Mouse (Mus musculus): ENCODE data around the gene 4933415A04Rik. TPM values are rescaled to one million over a fixed set of nuclear protein-coding genes. Genes with fewer than 3 reads are reported as not detected.

4933415A04Rik gene
- total and polyA plus RNA-seq, 3 experiments: not detected

DNA sequence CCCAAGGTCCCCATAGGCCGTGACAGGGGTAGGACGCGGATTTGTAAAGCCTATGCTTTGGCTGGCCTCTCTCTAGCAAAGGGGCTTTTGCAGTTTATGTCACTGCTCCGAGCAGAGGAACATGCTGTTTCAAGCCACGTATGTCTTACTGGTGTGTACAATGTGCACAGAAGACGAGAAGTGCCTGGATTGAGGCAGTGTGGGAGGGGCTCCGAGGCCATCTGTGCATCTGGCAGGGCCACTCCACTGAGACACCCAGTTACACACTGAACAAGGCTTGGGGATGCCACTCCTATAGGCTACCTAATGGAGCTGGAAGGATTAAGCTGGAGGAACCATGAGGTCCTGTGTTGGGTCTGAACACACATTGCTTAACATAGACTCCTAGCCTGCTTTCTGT, 31.6 kb downstream of the 4933415A04Rik start:
- no peak overlapping the region for H3K27ac ChIP-seq (ENCODE audit: control insufficient read depth, low read depth, low read length)
- H3K4me3 ChIP-seq (ENCODE audit: control insufficient read depth in 1 of 2, insufficient read depth in 1 of 2, low read depth in 2 of 2, low read length in 2 of 2): no peak overlapping the region

DNA sequence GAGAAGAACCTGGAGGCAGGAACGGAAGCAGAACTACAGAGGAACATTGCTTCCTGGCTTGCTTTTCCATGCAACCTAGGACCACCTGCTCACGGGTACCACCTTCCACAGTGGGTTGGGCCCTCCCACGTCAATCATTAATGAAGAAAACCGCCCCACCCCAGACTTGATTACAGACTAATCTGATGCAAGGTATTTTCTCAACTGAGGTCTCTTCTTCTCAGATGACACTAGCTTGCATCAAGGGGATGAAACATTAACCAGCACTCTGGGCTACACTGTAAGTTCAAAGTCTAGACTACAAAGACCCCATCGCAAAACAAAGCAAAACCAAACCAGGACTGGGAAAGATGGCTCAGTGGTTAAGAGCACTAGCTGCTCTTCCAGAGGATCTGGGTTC, 34.9 kb downstream of the 4933415A04Rik start:
- TF ChIP-seq MXI1 (IDR thresholded peaks at IDR 0.05; ENCODE audit: low read depth, low read length) (no peak), ZNF384 (IDR thresholded peaks at IDR 0.05; ENCODE audit: low read depth, low read length) (no peak), ETS1 (IDR thresholded peaks at IDR 0.05; ENCODE audit: low read depth, low read length) (no peak), NRF1 (IDR thresholded peaks at IDR 0.05; ENCODE audit: insufficient read depth, low read depth, low read length, poor library complexity, severe bottlenecking) (no peak), ZKSCAN1 (IDR thresholded peaks at IDR 0.05; ENCODE audit: low read depth, low read length) (no peak), MYB (IDR thresholded peaks at IDR 0.05; ENCODE audit: low read depth, low read length) (no peak), ZC3H11A (IDR thresholded peaks at IDR 0.05; ENCODE audit: low read depth, low read length) (no peak), GATA1 (IDR thresholded peaks at IDR 0.05; ENCODE audit: low read depth, low read length) (no peak), CHD1 (IDR thresholded peaks at IDR 0.05; ENCODE audit: low read depth, low read length) (no peak), USF1 (IDR thresholded peaks at IDR 0.05; ENCODE audit: low read depth, low read length) (no peak), BHLHE40 (IDR thresholded peaks at IDR 0.05; ENCODE audit: borderline replicate concordance, low read depth, low read length) (no peak), HCFC1 (IDR thresholded peaks at IDR 0.05; ENCODE audit: low read depth, low read length) (no peak), KAT2A (conservative IDR thresholded peaks at IDR 0.05; ENCODE audit: low read depth, low read length) (no peak), SIN3A (IDR thresholded peaks at IDR 0.05; ENCODE audit: low read length) (no peak), CHD2 (IDR thresholded peaks at IDR 0.05; ENCODE audit: low read length) (no peak), TCF12 (IDR thresholded peaks at IDR 0.05; ENCODE audit: low read depth, low read length) (no peak), USF2 (IDR thresholded peaks at IDR 0.05; ENCODE audit: borderline replicate concordance in 1 of 2, insufficient read depth in 1 of 2, low read depth in 1 of 2, low read length in 2 of 2) (no peak), UBTF (IDR thresholded peaks at IDR 0.05; ENCODE audit: borderline replicate concordance, insufficient read depth, low read depth, low read length) (no peak)
- no peak overlapping the region for H3K4me3 ChIP-seq (ENCODE audit: control insufficient read depth in 1 of 2, insufficient read depth in 1 of 2, low read depth in 2 of 2, low read length in 2 of 2)
- H3K27ac ChIP-seq (ENCODE audit: control insufficient read depth, low read depth, low read length): no peak overlapping the region
- peaks cover 0 to 3% of the 10 kb centered on the region in 2 experiments; a peak in 1 of 4 replicates for H3K27me3 ChIP-seq (ENCODE audit: control insufficient read depth in 1 of 2, insufficient read depth in 2 of 2, low read length in 2 of 2)
- DNase-seq (ENCODE audit: low read depth, low spot score): no peak
- no peaks in the 10 kb centered on the region for H3K79me2 ChIP-seq (ENCODE audit: control insufficient read depth, insufficient read depth, low read length, poor library complexity)
- H3K9me3 ChIP-seq (replicated peaks; ENCODE audit: insufficient read depth, low read length): no peaks in the 10 kb centered on the region
- no peaks in the 10 kb centered on the region for H3K36me3 ChIP-seq (ENCODE audit: control insufficient read depth in 1 of 2, insufficient read depth in 2 of 2, low read length in 2 of 2)
- no peak overlapping the region for H3K9ac ChIP-seq (ENCODE audit: control insufficient read depth, low read depth, low read length, poor library complexity, severe bottlenecking)
- no peaks in the 10 kb centered on the region for H3K4me1 ChIP-seq (ENCODE audit: control insufficient read depth in 1 of 2, insufficient read depth in 2 of 2, low read length in 2 of 2)

More for the DNA sequence above, 31.6 kb downstream of the 4933415A04Rik start:
- Histone ChIP-seq H3K27me3 (ENCODE audit: control insufficient read depth in 1 of 2, insufficient read depth in 2 of 2, low read length in 2 of 2) (0 out of 4 replicates have a peak, but pooled peaks cover 0 to 1% of the 10 kb centered on the region in 2 experiments), H3K9me3 (replicated peaks; ENCODE audit: insufficient read depth, low read length) (no peaks in the 10 kb centered on the region), H3K79me2 (ENCODE audit: control insufficient read depth, insufficient read depth, low read length, poor library complexity) (no peaks in the 10 kb centered on the region), H3K4me1 (ENCODE audit: control insufficient read depth in 1 of 2, insufficient read depth in 2 of 2, low read length in 2 of 2) (no peaks in the 10 kb centered on the region), H3K36me3 (ENCODE audit: control insufficient read depth in 1 of 2, insufficient read depth in 2 of 2, low read length in 2 of 2) (no peaks in the 10 kb centered on the region), H3K9ac (ENCODE audit: control insufficient read depth, low read depth, low read length, poor library complexity, severe bottlenecking) (no peak overlapping the region)
- no peak for DNase-seq (ENCODE audit: low read depth, low spot score)
- no peak for TF ChIP-seq MXI1 (IDR thresholded peaks at IDR 0.05; ENCODE audit: low read depth, low read length)
- no peak for TF ChIP-seq POLR2AphosphoS2 (IDR thresholded peaks at IDR 0.05; ENCODE audit: low read length)
- TF ChIP-seq CHD2 (IDR thresholded peaks at IDR 0.05; ENCODE audit: low read length): no peak
- no peak for TF ChIP-seq CHD1 (IDR thresholded peaks at IDR 0.05; ENCODE audit: low read depth, low read length)
- TF ChIP-seq MYB (IDR thresholded peaks at IDR 0.05; ENCODE audit: low read depth, low read length): no peak
- TF ChIP-seq BHLHE40 (IDR thresholded peaks at IDR 0.05; ENCODE audit: borderline replicate concordance, low read depth, low read length): no peak
- no peak for TF ChIP-seq USF2 (IDR thresholded peaks at IDR 0.05; ENCODE audit: borderline replicate concordance in 1 of 2, insufficient read depth in 1 of 2, low read depth in 1 of 2, low read length in 2 of 2)
- TF ChIP-seq MAX (IDR thresholded peaks at IDR 0.05; ENCODE audit: low read length): no peak
- no peak for TF ChIP-seq SIN3A (IDR thresholded peaks at IDR 0.05; ENCODE audit: low read length)
- TF ChIP-seq HCFC1 (IDR thresholded peaks at IDR 0.05; ENCODE audit: low read depth, low read length): no peak
- TF ChIP-seq ETS1 (IDR thresholded peaks at IDR 0.05; ENCODE audit: low read depth, low read length): no peak
